Mouse (Mus musculus): ENCODE results near the gene Sox14. TPM values are rescaled to one million over a fixed set of nuclear protein-coding genes. Genes with fewer than 3 reads are reported as not detected.

The Sox14 gene
- polyA plus RNA-seq, 2 experiments = not detected

DNA sequence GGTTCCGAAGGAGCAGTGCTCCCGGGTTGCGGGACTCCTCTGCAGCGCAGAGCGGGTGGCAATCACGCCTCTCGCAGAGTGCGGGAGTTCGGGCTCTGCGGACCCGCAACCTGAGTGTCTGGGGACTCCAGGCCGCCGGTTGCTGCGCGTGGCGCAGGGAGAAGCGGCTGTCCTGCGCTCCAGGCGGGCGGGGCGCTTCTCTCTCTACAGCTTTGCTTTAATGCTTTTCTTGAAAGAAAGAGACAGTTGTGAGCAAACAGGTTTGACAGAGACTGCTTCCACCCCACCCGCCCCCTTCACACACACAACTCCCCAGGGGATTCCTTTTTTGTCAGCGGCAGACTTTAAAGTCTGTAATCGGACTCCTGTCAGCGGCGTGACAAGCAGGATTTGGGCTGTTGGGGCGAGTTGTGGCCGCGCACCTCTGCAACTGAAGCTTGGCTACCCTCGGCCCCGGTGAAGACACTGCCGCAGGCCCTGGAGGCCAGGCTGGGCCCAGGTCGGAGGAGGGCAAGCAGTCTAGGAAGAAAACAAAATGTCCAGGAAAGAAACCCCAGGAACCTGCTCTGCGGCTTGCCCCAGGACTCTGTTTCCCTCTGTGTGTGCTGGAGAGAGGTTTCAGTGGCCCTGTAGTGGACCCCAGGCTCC is 4.3 kb downstream of the Sox14 start:
- no peaks in the 10 kb centered on the region for H3K36me3 ChIP-seq (replicated peaks; ENCODE audit: control insufficient read depth, insufficient read depth, low read depth)
- no peak for DNase-seq (ENCODE audit: low read depth in 3 of 3, low spot score in 3 of 3)
- H3K9me3 ChIP-seq (ENCODE audit: control insufficient read depth, low read length) = no peaks in the 10 kb centered on the region
- no peak overlapping the region for H3K9ac ChIP-seq (replicated peaks)
- H3K4me2 ChIP-seq (ENCODE audit: low read depth) = no peak overlapping the region
- H3K27ac ChIP-seq = no peak overlapping the region
- ATAC-seq (ENCODE audit: insufficient read depth) = no peak
- TF ChIP-seq CTCF (IDR thresholded peaks at IDR 0.05; ENCODE audit: low read depth) (no peak), EP300 (IDR thresholded peaks at IDR 0.05; ENCODE audit: low read depth) (no peak)
- H3K4me1 ChIP-seq (replicated peaks; ENCODE audit: control insufficient read depth in 2 of 2, insufficient read depth in 2 of 2, low read length in 1 of 2) = no peaks in the 10 kb centered on the region
- no peak overlapping the region for H3K4me3 ChIP-seq (ENCODE audit: insufficient read depth in 1 of 2, low read depth in 2 of 2, low read length in 2 of 2)
- WGBS (ENCODE audit: insufficient replicate concordance) = 2% methylated on average over 32 of the region's 34 CpGs
- H3K27me3 ChIP-seq (ENCODE audit: control insufficient read depth, insufficient read depth, low read length) = peaks cover 99% of the 10 kb centered on the region

DNA sequence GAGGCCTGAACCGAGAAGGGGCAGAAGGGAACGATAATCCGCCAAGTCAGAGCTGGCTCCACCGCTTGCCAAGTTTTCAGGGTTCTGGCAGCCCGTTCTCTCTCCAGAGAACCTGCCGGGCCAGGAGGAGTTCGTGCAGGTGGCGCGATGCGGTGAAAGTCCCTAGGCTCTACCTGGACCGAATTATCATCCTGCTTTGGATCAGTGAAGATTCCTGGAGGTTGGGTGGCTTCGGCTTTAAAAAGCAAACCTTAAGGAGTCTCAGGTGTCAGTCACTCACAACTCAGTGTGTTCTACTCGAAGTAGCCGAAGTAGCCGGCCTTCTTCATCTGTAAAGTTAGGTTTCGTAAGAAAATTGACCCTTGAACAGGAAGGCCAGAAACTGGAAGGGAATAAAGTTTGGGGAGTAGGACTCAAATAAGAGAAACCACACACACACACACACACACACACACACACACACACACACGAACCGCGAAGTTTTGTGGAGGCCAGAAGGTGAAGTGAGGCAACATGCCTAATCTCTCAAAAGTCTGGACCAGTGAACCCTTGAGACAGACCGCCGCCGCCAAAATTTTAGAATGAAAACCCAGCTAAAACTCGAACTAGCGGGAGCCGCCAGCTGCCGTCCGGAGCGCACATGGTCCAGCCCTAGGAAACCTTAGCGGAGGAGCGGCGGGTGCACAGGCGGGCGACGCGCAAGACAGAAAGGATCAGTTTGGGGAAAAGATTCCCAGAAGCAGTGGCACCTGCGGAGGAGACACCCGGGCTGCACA is 5.0 kb downstream of the Sox14 start:
- Histone ChIP-seq H3K4me3 (ENCODE audit: insufficient read depth in 1 of 2, low read depth in 2 of 2, low read length in 2 of 2) (no peak overlapping the region), H3K36me3 (replicated peaks; ENCODE audit: control insufficient read depth, insufficient read depth, low read depth) (no peaks in the 10 kb centered on the region), H3K9ac (replicated peaks) (no peak overlapping the region), H3K4me2 (ENCODE audit: low read depth) (no peak overlapping the region), H3K27me3 (ENCODE audit: control insufficient read depth, insufficient read depth, low read length) (peaks cover 97% of the 10 kb centered on the region), H3K9me3 (ENCODE audit: control insufficient read depth, low read length) (no peaks in the 10 kb centered on the region), H3K27ac (no peak overlapping the region), H3K4me1 (replicated peaks; ENCODE audit: control insufficient read depth in 2 of 2, insufficient read depth in 2 of 2, low read length in 1 of 2) (no peaks in the 10 kb centered on the region)
- DNase-seq (ENCODE audit: low read depth in 3 of 3, low spot score in 3 of 3) = no peak
- no peak for ATAC-seq (ENCODE audit: insufficient read depth)
- 4% methylated on average over 37 of the region's 37 CpGs for WGBS (ENCODE audit: insufficient replicate concordance)
- no peak for TF ChIP-seq CTCF (IDR thresholded peaks at IDR 0.05; ENCODE audit: low read depth)
- TF ChIP-seq EP300 (IDR thresholded peaks at IDR 0.05; ENCODE audit: low read depth) = no peak

- DNase-seq (ENCODE audit: low read depth in 3 of 3, low spot score in 3 of 3) (no peak), ATAC-seq (ENCODE audit: insufficient read depth) (no peak)
- Histone ChIP-seq H3K4me2 (ENCODE audit: low read depth) (no peak overlapping the region), H3K27ac (no peak overlapping the region), H3K4me1 (replicated peaks; ENCODE audit: control insufficient read depth in 2 of 2, insufficient read depth in 2 of 2, low read length in 1 of 2) (no peaks in the 10 kb centered on the region), H3K36me3 (replicated peaks; ENCODE audit: control insufficient read depth, insufficient read depth, low read depth) (no peaks in the 10 kb centered on the region), H3K9me3 (ENCODE audit: control insufficient read depth, low read length) (no peaks in the 10 kb centered on the region), H3K27me3 (ENCODE audit: control insufficient read depth, insufficient read depth, low read length) (peaks cover 92% of the 10 kb centered on the region), H3K9ac (replicated peaks) (no peak overlapping the region), H3K4me3 (ENCODE audit: insufficient read depth in 1 of 2, low read depth in 2 of 2, low read length in 2 of 2) (no peak overlapping the region)
- TF ChIP-seq CTCF (IDR thresholded peaks at IDR 0.05; ENCODE audit: low read depth) = no peak
- TF ChIP-seq EP300 (IDR thresholded peaks at IDR 0.05; ENCODE audit: low read depth) = no peak
- WGBS (ENCODE audit: insufficient replicate concordance) = 1% methylated on average over 34 of the region's 34 CpGs
These were observed 5.8 kb downstream of the Sox14 start for GRCm38 (mm10) chr9:99869936-99870779.

- H3K9me3 ChIP-seq (ENCODE audit: control insufficient read depth, low read length) = no peaks in the 10 kb centered on the region
- no peak overlapping the region for H3K27ac ChIP-seq
- no peaks in the 10 kb centered on the region for H3K36me3 ChIP-seq (replicated peaks; ENCODE audit: control insufficient read depth, insufficient read depth, low read depth)
- no peak overlapping the region for H3K4me3 ChIP-seq (ENCODE audit: insufficient read depth in 1 of 2, low read depth in 2 of 2, low read length in 2 of 2)
- H3K9ac ChIP-seq (replicated peaks) = no peak overlapping the region
- no peaks in the 10 kb centered on the region for H3K4me1 ChIP-seq (replicated peaks; ENCODE audit: control insufficient read depth in 2 of 2, insufficient read depth in 2 of 2, low read length in 1 of 2)
- no peak overlapping the region for H3K4me2 ChIP-seq (ENCODE audit: low read depth)
- no peak for ATAC-seq (ENCODE audit: insufficient read depth)
- H3K27me3 ChIP-seq (ENCODE audit: control insufficient read depth, insufficient read depth, low read length) = peaks cover 83% of the 10 kb centered on the region
- WGBS (ENCODE audit: insufficient replicate concordance) = 1% methylated on average over 29 of the region's 29 CpGs
- no peak for DNase-seq (ENCODE audit: low read depth in 3 of 3, low spot score in 3 of 3)
- TF ChIP-seq CTCF (IDR thresholded peaks at IDR 0.05; ENCODE audit: low read depth) = no peak
- no peak for TF ChIP-seq EP300 (IDR thresholded peaks at IDR 0.05; ENCODE audit: low read depth)
These were observed 6.7 kb downstream of the Sox14 start for GRCm38 (mm10) chr9:99869275-99869674.

DNA sequence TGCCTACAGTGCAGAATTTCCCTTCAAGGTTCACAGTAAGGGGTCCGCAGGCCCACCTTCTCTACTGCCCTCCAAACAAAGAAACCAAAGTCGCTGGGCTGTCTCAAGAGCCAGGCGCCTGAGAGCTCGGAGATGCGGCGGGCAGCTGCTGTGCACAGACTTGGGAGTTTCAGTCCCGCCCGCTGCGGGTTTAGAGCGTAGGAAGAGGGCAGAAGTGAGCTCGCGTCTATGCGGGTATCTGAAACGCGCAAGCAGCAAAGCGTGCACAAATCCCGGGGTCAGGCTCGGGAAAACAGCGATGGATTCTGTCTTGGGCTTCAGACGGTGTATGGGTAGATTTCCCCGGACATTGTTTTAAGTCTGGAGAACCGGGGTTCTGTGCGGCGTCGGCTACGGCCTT is 7.4 kb downstream of the Sox14 start:
- Histone ChIP-seq H3K4me2 (ENCODE audit: low read depth) (no peak overlapping the region), H3K4me3 (ENCODE audit: insufficient read depth in 1 of 2, low read depth in 2 of 2, low read length in 2 of 2) (no peak overlapping the region), H3K27me3 (ENCODE audit: control insufficient read depth, insufficient read depth, low read length) (peaks cover 76% of the 10 kb centered on the region), H3K4me1 (replicated peaks; ENCODE audit: control insufficient read depth in 2 of 2, insufficient read depth in 2 of 2, low read length in 1 of 2) (no peaks in the 10 kb centered on the region), H3K36me3 (replicated peaks; ENCODE audit: control insufficient read depth, insufficient read depth, low read depth) (no peaks in the 10 kb centered on the region), H3K9me3 (ENCODE audit: control insufficient read depth, low read length) (no peaks in the 10 kb centered on the region), H3K9ac (replicated peaks) (no peak overlapping the region), H3K27ac (no peak overlapping the region)
- no peak for DNase-seq (ENCODE audit: low read depth in 3 of 3, low spot score in 3 of 3)
- TF ChIP-seq CTCF (IDR thresholded peaks at IDR 0.05; ENCODE audit: low read depth) = no peak
- no peak for TF ChIP-seq EP300 (IDR thresholded peaks at IDR 0.05; ENCODE audit: low read depth)
- WGBS (ENCODE audit: insufficient replicate concordance) = 1% methylated on average over 26 of the region's 26 CpGs
- ATAC-seq (ENCODE audit: insufficient read depth) = no peak
